Mouse (Mus musculus): ENCODE results near the gene Ttll1. TPM values are rescaled to one million over a fixed set of nuclear protein-coding genes. Genes with fewer than 3 reads are reported as not detected.

Ttll1 gene
- polyA plus RNA-seq, 1 experiment from 2014 or later, result 37.0 TPM

GRCm38 (mm10) chr15:83481236-83481780 lies 29.4 kb downstream of the Ttll1 start:
- H3K4me3 ChIP-seq (ENCODE audit: low read depth, low read length), result no peak overlapping the region
- WGBS, result 74% methylated on average over 10 of the region's 10 CpGs
- H3K9ac ChIP-seq (ENCODE audit: low read depth, low read length), result no peak overlapping the region
- no peaks in the 10 kb centered on the region for H3K9me3 ChIP-seq (ENCODE audit: control insufficient read depth, low read length)
- ATAC-seq (ENCODE audit: low FRiP score), result no peak
- no peaks in the 10 kb centered on the region for H3K27me3 ChIP-seq (ENCODE audit: control insufficient read depth, insufficient read depth, low read length)
- H3K4me2 ChIP-seq (replicated peaks; ENCODE audit: low read depth, low read length), result no peak overlapping the region
- H3K36me3 ChIP-seq (ENCODE audit: control insufficient read depth, insufficient read depth, low read length), result no peaks in the 10 kb centered on the region
- no peak for DNase-seq (ENCODE audit: low spot score)
- H3K27ac ChIP-seq (ENCODE audit: low read depth, low read length), result no peak overlapping the region
- no peaks in the 10 kb centered on the region for H3K4me1 ChIP-seq (replicated peaks; ENCODE audit: control insufficient read depth, insufficient read depth, low read length)

- ATAC-seq (ENCODE audit: low FRiP score), result no peak
- 90% methylated on average over 4 of the region's 4 CpGs for WGBS
Measured at GRCm38 (mm10) chr15:83479818-83480217, 30.9 kb downstream of the Ttll1 start.

GRCm38 (mm10) chr15:83478096-83478495 lies 32.6 kb downstream of the Ttll1 start:
- no peak overlapping the region for H3K4me3 ChIP-seq (ENCODE audit: low read depth, low read length)
- H3K4me1 ChIP-seq (replicated peaks; ENCODE audit: control insufficient read depth, insufficient read depth, low read length), result no peaks in the 10 kb centered on the region
- DNase-seq (ENCODE audit: low spot score) (no peak), ATAC-seq (ENCODE audit: low FRiP score) (no peak)
- H3K36me3 ChIP-seq (ENCODE audit: control insufficient read depth, insufficient read depth, low read length), result no peaks in the 10 kb centered on the region
- 76% methylated on average over 3 of the region's 3 CpGs for WGBS
- no peaks in the 10 kb centered on the region for H3K9me3 ChIP-seq (ENCODE audit: control insufficient read depth, low read length)
- H3K9ac ChIP-seq (ENCODE audit: low read depth, low read length), result no peak overlapping the region
- H3K27me3 ChIP-seq (ENCODE audit: control insufficient read depth, insufficient read depth, low read length), result no peaks in the 10 kb centered on the region
- H3K4me2 ChIP-seq (replicated peaks; ENCODE audit: low read depth, low read length), result no peak overlapping the region
- H3K27ac ChIP-seq (ENCODE audit: low read depth, low read length), result no peak overlapping the region

More at GRCm38 (mm10) chr15:83479818-83480217, 30.9 kb downstream of the Ttll1 start:
- Histone ChIP-seq H3K4me2 (replicated peaks; ENCODE audit: low read depth, low read length) (no peak overlapping the region), H3K36me3 (ENCODE audit: control insufficient read depth, insufficient read depth, low read length) (no peaks in the 10 kb centered on the region), H3K4me1 (replicated peaks; ENCODE audit: control insufficient read depth, insufficient read depth, low read length) (no peaks in the 10 kb centered on the region), H3K9ac (ENCODE audit: low read depth, low read length) (no peak overlapping the region), H3K4me3 (ENCODE audit: low read depth, low read length) (no peak overlapping the region), H3K9me3 (ENCODE audit: control insufficient read depth, low read length) (no peaks in the 10 kb centered on the region), H3K27me3 (ENCODE audit: control insufficient read depth, insufficient read depth, low read length) (no peaks in the 10 kb centered on the region), H3K27ac (ENCODE audit: low read depth, low read length) (no peak overlapping the region)
- no peak for DNase-seq (ENCODE audit: low spot score)

GRCm38 (mm10) chr15:83476593-83477273 lies 34.0 kb downstream of the Ttll1 start:
- H3K27ac ChIP-seq (ENCODE audit: low read depth, low read length), result no peak overlapping the region
- H3K9ac ChIP-seq (ENCODE audit: low read depth, low read length), result no peak overlapping the region
- H3K9me3 ChIP-seq (ENCODE audit: control insufficient read depth, low read length), result no peaks in the 10 kb centered on the region
- H3K36me3 ChIP-seq (ENCODE audit: control insufficient read depth, insufficient read depth, low read length), result no peaks in the 10 kb centered on the region
- no peak overlapping the region for H3K4me3 ChIP-seq (ENCODE audit: low read depth, low read length)
- 83% methylated on average over 12 of the region's 12 CpGs for WGBS
- H3K27me3 ChIP-seq (ENCODE audit: control insufficient read depth, insufficient read depth, low read length), result no peaks in the 10 kb centered on the region
- DNase-seq (ENCODE audit: low spot score), result no peak
- no peak for ATAC-seq (ENCODE audit: low FRiP score)
- H3K4me1 ChIP-seq (replicated peaks; ENCODE audit: control insufficient read depth, insufficient read depth, low read length), result no peaks in the 10 kb centered on the region
- no peak overlapping the region for H3K4me2 ChIP-seq (replicated peaks; ENCODE audit: low read depth, low read length)

GRCm38 (mm10) chr15:83474466-83474836 lies 36.2 kb downstream of the Ttll1 start:
- H3K36me3 ChIP-seq (ENCODE audit: control insufficient read depth, insufficient read depth, low read length), result no peaks in the 10 kb centered on the region
- H3K9ac ChIP-seq (ENCODE audit: low read depth, low read length), result no peak overlapping the region
- no peak overlapping the region for H3K4me3 ChIP-seq (ENCODE audit: low read depth, low read length)
- 43% methylated on average over 5 of the region's 5 CpGs for WGBS
- no peak overlapping the region for H3K27ac ChIP-seq (ENCODE audit: low read depth, low read length)
- ATAC-seq (ENCODE audit: low FRiP score), result no peak
- no peaks in the 10 kb centered on the region for H3K9me3 ChIP-seq (ENCODE audit: control insufficient read depth, low read length)
- H3K4me1 ChIP-seq (replicated peaks; ENCODE audit: control insufficient read depth, insufficient read depth, low read length), result no peaks in the 10 kb centered on the region
- no peak for DNase-seq (ENCODE audit: low spot score)
- H3K4me2 ChIP-seq (replicated peaks; ENCODE audit: low read depth, low read length), result no peak overlapping the region
- no peaks in the 10 kb centered on the region for H3K27me3 ChIP-seq (ENCODE audit: control insufficient read depth, insufficient read depth, low read length)

GRCm38 (mm10) chr15:83473832-83474465 lies 36.7 kb downstream of the Ttll1 start:
- H3K9ac ChIP-seq (ENCODE audit: low read depth, low read length), result no peak overlapping the region
- no peaks in the 10 kb centered on the region for H3K4me1 ChIP-seq (replicated peaks; ENCODE audit: control insufficient read depth, insufficient read depth, low read length)
- H3K9me3 ChIP-seq (ENCODE audit: control insufficient read depth, low read length), result no peaks in the 10 kb centered on the region
- WGBS, result 72% methylated on average over 10 of the region's 10 CpGs
- DNase-seq (ENCODE audit: low spot score) (no peak), ATAC-seq (ENCODE audit: low FRiP score) (no peak)
- no peaks in the 10 kb centered on the region for H3K27me3 ChIP-seq (ENCODE audit: control insufficient read depth, insufficient read depth, low read length)
- no peak overlapping the region for H3K4me3 ChIP-seq (ENCODE audit: low read depth, low read length)
- H3K4me2 ChIP-seq (replicated peaks; ENCODE audit: low read depth, low read length), result no peak overlapping the region
- H3K27ac ChIP-seq (ENCODE audit: low read depth, low read length), result no peak overlapping the region
- H3K36me3 ChIP-seq (ENCODE audit: control insufficient read depth, insufficient read depth, low read length), result no peaks in the 10 kb centered on the region

- Histone ChIP-seq H3K27me3 (ENCODE audit: control insufficient read depth, insufficient read depth, low read length) (no peaks in the 10 kb centered on the region), H3K4me3 (ENCODE audit: low read depth, low read length) (no peak overlapping the region), H3K27ac (ENCODE audit: low read depth, low read length) (no peak overlapping the region), H3K4me1 (replicated peaks; ENCODE audit: control insufficient read depth, insufficient read depth, low read length) (no peaks in the 10 kb centered on the region), H3K9me3 (ENCODE audit: control insufficient read depth, low read length) (no peaks in the 10 kb centered on the region), H3K9ac (ENCODE audit: low read depth, low read length) (no peak overlapping the region), H3K36me3 (ENCODE audit: control insufficient read depth, insufficient read depth, low read length) (no peaks in the 10 kb centered on the region), H3K4me2 (replicated peaks; ENCODE audit: low read depth, low read length) (no peak overlapping the region)
- ATAC-seq (ENCODE audit: low FRiP score) (no peak), DNase-seq (ENCODE audit: low spot score) (no peak)
- 96% methylated on average over 1 of the region's 1 CpGs for WGBS
Measured at GRCm38 (mm10) chr15:83473251-83473650, 37.4 kb downstream of the Ttll1 start.

GRCm38 (mm10) chr15:83471476-83471875 lies 39.2 kb downstream of the Ttll1 start:
- Histone ChIP-seq H3K9ac (ENCODE audit: low read depth, low read length) (no peak overlapping the region), H3K4me3 (ENCODE audit: low read depth, low read length) (no peak overlapping the region), H3K4me2 (replicated peaks; ENCODE audit: low read depth, low read length) (no peak overlapping the region), H3K36me3 (ENCODE audit: control insufficient read depth, insufficient read depth, low read length) (no peaks in the 10 kb centered on the region), H3K9me3 (ENCODE audit: control insufficient read depth, low read length) (no peaks in the 10 kb centered on the region), H3K27me3 (ENCODE audit: control insufficient read depth, insufficient read depth, low read length) (no peaks in the 10 kb centered on the region), H3K4me1 (replicated peaks; ENCODE audit: control insufficient read depth, insufficient read depth, low read length) (no peaks in the 10 kb centered on the region), H3K27ac (ENCODE audit: low read depth, low read length) (no peak overlapping the region)
- WGBS, result 73% methylated on average over 7 of the region's 7 CpGs
- ATAC-seq (ENCODE audit: low FRiP score) (no peak), DNase-seq (ENCODE audit: low spot score) (no peak)

- 83% methylated on average over 8 of the region's 8 CpGs for WGBS
- no peak for ATAC-seq (ENCODE audit: low FRiP score)
Measured at GRCm38 (mm10) chr15:83470443-83470842, 40.2 kb downstream of the Ttll1 start.

More at GRCm38 (mm10) chr15:83470443-83470842, 40.2 kb downstream of the Ttll1 start:
- no peak overlapping the region for H3K4me3 ChIP-seq (ENCODE audit: low read depth, low read length)
- no peak overlapping the region for H3K27ac ChIP-seq (ENCODE audit: low read depth, low read length)
- H3K4me2 ChIP-seq (replicated peaks; ENCODE audit: low read depth, low read length), result no peak overlapping the region
- no peak for DNase-seq (ENCODE audit: low spot score)
- H3K4me1 ChIP-seq (replicated peaks; ENCODE audit: control insufficient read depth, insufficient read depth, low read length), result no peaks in the 10 kb centered on the region
- no peaks in the 10 kb centered on the region for H3K9me3 ChIP-seq (ENCODE audit: control insufficient read depth, low read length)
- no peak overlapping the region for H3K9ac ChIP-seq (ENCODE audit: low read depth, low read length)
- no peaks in the 10 kb centered on the region for H3K36me3 ChIP-seq (ENCODE audit: control insufficient read depth, insufficient read depth, low read length)
- no peaks in the 10 kb centered on the region for H3K27me3 ChIP-seq (ENCODE audit: control insufficient read depth, insufficient read depth, low read length)
